Mouse (Mus musculus) cerebellum, adult 2 months (tissue): ENCODE results near the gene Faf1.

Experiments used
- CTCF ChIP-seq: fragments of 200-500 bp; IDR thresholded peaks from 2 replicates; pipeline ENCODE4 v1.5.1; 2011; ENCODE audit warnings: low read depth, mild to moderate bottlenecking, control low read depth, low read length, moderate library complexity, borderline replicate concordance; ENCODE audit not compliant: insufficient read depth
- POLR2A ChIP-seq: fragments of 200-500 bp; IDR thresholded peaks from 2 replicates; pipeline ENCODE4 v1.6.1; 2011; ENCODE audit warnings: low read length, control low read depth, borderline replicate concordance; ENCODE audit not compliant: insufficient read depth

- no peak for TF ChIP-seq CTCF
- TF ChIP-seq POLR2A = no peak
These were observed 302.5 kb downstream of the Faf1 start for GRCm38 (mm10) chr4:109978858-109979340.
